ENCODE assay signal across 15 mouse cellular contexts in genomic region chr16:31490967-31491366, GRCm38 (mm10).
"Had no signal": no experiment of that assay in that cellular context is flagged by ENCODE, and none has a peak within 500 bp of the region (broad histone marks: within the 10 kb centered on the region; RNA-seq: fewer than 3 reads in every experiment).

No protein-coding gene starts in this region.

- H3K4me3 ChIP-seq: limb, embryonic 13.5 days; midbrain, embryonic 10.5 days; midbrain, embryonic 15.5 days; neural tube, embryonic 13.5 days had no signal

- H3K9me3 ChIP-seq: limb, embryonic 13.5 days; midbrain, embryonic 10.5 days; midbrain, embryonic 15.5 days; neural tube, embryonic 13.5 days had no signal

- ATAC-seq: midbrain, embryonic 15.5 days had no signal

- H3K27ac ChIP-seq: kidney, postnatal 0 days; limb, embryonic 13.5 days; liver, embryonic 14.5 days; midbrain, embryonic 10.5 days; midbrain, embryonic 15.5 days; neural tube, embryonic 13.5 days had no signal

- DNase-seq: kidney, postnatal 36 days; layer of hippocampus, adult 9-11 months; layer of hippocampus, postnatal 36 days; lung, adult 18-20 months; retina, postnatal 1 day; right cerebral cortex, postnatal 4 days; spleen, adult 18-20 months; thymus, adult 18-20 months; thymus, postnatal 14 days had no signal

- H3K4me2 ChIP-seq: limb, embryonic 13.5 days; midbrain, embryonic 15.5 days; neural tube, embryonic 13.5 days had no signal

- H3K36me3 ChIP-seq: limb, embryonic 13.5 days; midbrain, embryonic 10.5 days; midbrain, embryonic 15.5 days; neural tube, embryonic 13.5 days had no signal

- H3K9ac ChIP-seq: limb, embryonic 13.5 days; liver, embryonic 14.5 days; midbrain, embryonic 15.5 days; neural tube, embryonic 13.5 days had no signal

- H3K27me3 ChIP-seq: limb, embryonic 13.5 days; midbrain, embryonic 15.5 days had no signal
